Mouse (Mus musculus) kidney, adult 2 months (tissue): ENCODE measurements around the gene Gm21987. TPM values are rescaled to one million over a fixed set of nuclear protein-coding genes. Genes with fewer than 3 reads are reported as not detected.

Experiments used
- DNase-seq: peaks from one replicate; pipeline ENCODE4 v3.0.0; 2021
- H3K27ac ChIP-seq: fragments of 200-500 bp; 2 replicates; pipeline ENCODE4 v1.5.1; 2012; ENCODE audit warnings: low read depth, low read length, control low read depth, inconsistent platforms; ENCODE audit not compliant: insufficient read depth
- H3K27me3 ChIP-seq: fragments of 200-500 bp; replicated peaks from 2 replicates; pipeline ENCODE4 v1.6.1; 2012; ENCODE audit warnings: mild to moderate bottlenecking, moderate library complexity, low read length, inconsistent platforms; ENCODE audit not compliant: control insufficient read depth, insufficient read depth
- H3K36me3 ChIP-seq: fragments of 200-500 bp; 2 replicates; pipeline ENCODE4 v1.6.1; 2012; ENCODE audit warnings: mild to moderate bottlenecking, moderate library complexity, low read length, inconsistent platforms; ENCODE audit not compliant: control insufficient read depth, insufficient read depth
- H3K4me1 ChIP-seq: fragments of 200-500 bp; 2 replicates; pipeline ENCODE4 v1.6.1; 2011; ENCODE audit warnings: low read length; ENCODE audit not compliant: control insufficient read depth, insufficient read depth
- H3K4me3 ChIP-seq: fragments of 200-500 bp; 2 replicates; pipeline ENCODE4 v1.5.1; 2011; ENCODE audit warnings: mild to moderate bottlenecking, low read depth, low read length, control low read depth; ENCODE audit not compliant: insufficient read depth
- CTCF ChIP-seq: fragments of 200-500 bp; conservative IDR thresholded peaks from 2 replicates; pipeline ENCODE4 v1.5.1; 2011; ENCODE audit warnings: low read depth, mild to moderate bottlenecking, control low read depth, low read length, moderate library complexity, mixed read lengths; ENCODE audit not compliant: insufficient read depth, insufficient read length
- POLR2A ChIP-seq: fragments of 200-500 bp; IDR thresholded peaks from one replicate; pipeline ENCODE4 v1.6.1; 2011; ENCODE audit warnings: low read depth, low read length, control low read depth
- WGBS: fragments of 180-500 bp; shearing (Covaris S2); methylation state at CpG from one replicate; pipeline ENCODE4 v1.1.7; 2018; 5-methylcytosine and 5-hydroxymethylcytosine counted together
- polyA plus RNA-seq: library from polyadenylated mRNA; depleted of rRNA; stranded (reverse); fragments of >200 nt; gene quantifications from 2 replicates; pipeline ENCODE4 v1.2.3, GENCODE M21; 2012

Gm21987 gene
- polyA plus RNA-seq, 1 experiment, result not detected

- no peaks in the 10 kb centered on the region for H3K27me3 ChIP-seq
- no peak overlapping the region for H3K4me3 ChIP-seq
- H3K36me3 ChIP-seq, result no peaks in the 10 kb centered on the region
- H3K4me1 ChIP-seq, result no peaks in the 10 kb centered on the region
- no peak for TF ChIP-seq POLR2A
- TF ChIP-seq CTCF, result no peak
- no peak for DNase-seq
- WGBS, result 82% methylated on average over 11 of the region's 11 CpGs
- H3K27ac ChIP-seq, result no peak overlapping the region
Observed at GRCm38 (mm10) chr16:38308195-38308594, 38.6 kb upstream of the Gm21987 start.

- Histone ChIP-seq H3K4me1 (no peaks in the 10 kb centered on the region), H3K27ac (no peak overlapping the region), H3K27me3 (no peaks in the 10 kb centered on the region), H3K36me3 (no peaks in the 10 kb centered on the region), H3K4me3 (no peak overlapping the region)
- WGBS, result 66% methylated on average over 9 of the region's 9 CpGs
- DNase-seq, result no peak
- TF ChIP-seq POLR2A (no peak), CTCF (no peak)
Observed at GRCm38 (mm10) chr16:38318492-38318891, 28.3 kb upstream of the Gm21987 start.

- H3K36me3 ChIP-seq, result no peaks in the 10 kb centered on the region
- no peak overlapping the region for H3K27ac ChIP-seq
- 94% methylated on average over 4 of the region's 4 CpGs for WGBS
- no peak for DNase-seq
- H3K4me3 ChIP-seq, result no peak overlapping the region
- H3K4me1 ChIP-seq, result no peaks in the 10 kb centered on the region
- H3K27me3 ChIP-seq, result no peaks in the 10 kb centered on the region
- TF ChIP-seq POLR2A (no peak), CTCF (no peak)
Observed at GRCm38 (mm10) chr16:38319087-38319486, 27.8 kb upstream of the Gm21987 start.

- no peaks in the 10 kb centered on the region for H3K4me1 ChIP-seq
- peak; percentile 72 for TF ChIP-seq CTCF
- TF ChIP-seq POLR2A, result no peak
- H3K27ac ChIP-seq, result no peak overlapping the region
- no peaks in the 10 kb centered on the region for H3K27me3 ChIP-seq
- 43% methylated on average over 17 of the region's 17 CpGs for WGBS
- no peak overlapping the region for H3K4me3 ChIP-seq
- peak; percentile 50 for DNase-seq
- no peaks in the 10 kb centered on the region for H3K36me3 ChIP-seq
Observed at GRCm38 (mm10) chr16:38321452-38321935, 25.3 kb upstream of the Gm21987 start.

GRCm38 (mm10) chr16:38324311-38324710, 22.5 kb upstream of the Gm21987 start:
- Histone ChIP-seq H3K4me1 (no peaks in the 10 kb centered on the region), H3K27me3 (no peaks in the 10 kb centered on the region), H3K4me3 (no peak overlapping the region), H3K36me3 (no peaks in the 10 kb centered on the region), H3K27ac (no peak overlapping the region)
- WGBS, result 91% methylated on average over 15 of the region's 15 CpGs
- TF ChIP-seq POLR2A, result no peak
- no peak for TF ChIP-seq CTCF
- no peak for DNase-seq

GRCm38 (mm10) chr16:38326778-38327397, 20.0 kb upstream of the Gm21987 start:
- Histone ChIP-seq H3K36me3 (no peaks in the 10 kb centered on the region), H3K4me1 (no peaks in the 10 kb centered on the region), H3K27me3 (no peaks in the 10 kb centered on the region), H3K27ac (no peak overlapping the region), H3K4me3 (no peak overlapping the region)
- TF ChIP-seq POLR2A (no peak), CTCF (no peak)
- 90% methylated on average over 11 of the region's 11 CpGs for WGBS
- DNase-seq, result no peak

GRCm38 (mm10) chr16:38329340-38329739, 17.5 kb upstream of the Gm21987 start:
- Histone ChIP-seq H3K4me3 (no peak overlapping the region), H3K27ac (no peak overlapping the region), H3K27me3 (no peaks in the 10 kb centered on the region), H3K36me3 (no peaks in the 10 kb centered on the region), H3K4me1 (no peaks in the 10 kb centered on the region)
- WGBS, result 94% methylated on average over 3 of the region's 3 CpGs
- TF ChIP-seq CTCF (no peak), POLR2A (no peak)
- no peak for DNase-seq
